Mouse (Mus musculus): ENCODE measurements around the gene AC131692.1. TPM values are rescaled to one million over a fixed set of nuclear protein-coding genes. Genes with fewer than 3 reads are reported as not detected.

The AC131692.1 gene
- polyA plus RNA-seq (2014; fragmentation: Nextera tagmentation; extraction: Ambion mirVana), result 0.70 TPM in 1 of 2 replicates, not detected in the other

DNA sequence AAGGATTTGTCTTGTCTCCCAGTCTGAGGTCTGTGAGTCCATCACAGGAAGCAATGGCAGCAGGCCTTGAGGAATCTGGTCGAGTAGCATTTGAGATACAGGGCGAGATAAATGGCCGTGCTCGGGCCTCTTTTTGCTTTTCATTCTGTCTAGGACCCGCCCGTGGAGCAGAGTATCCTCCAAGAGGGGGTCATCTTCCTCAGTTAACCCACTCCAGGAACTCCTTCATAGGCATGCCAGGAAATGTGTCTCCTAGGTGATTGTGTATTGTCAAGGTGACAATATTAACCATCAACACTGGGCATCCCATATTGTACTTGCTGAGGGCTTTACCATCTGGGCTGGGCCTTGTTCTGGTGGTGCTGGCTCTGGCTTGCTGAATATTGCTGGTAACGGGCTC is at the start of gene AC131692.1:
Gene AC131692.1 (plus strand): TSS at position 301 of the 400 bp plus-strand sequence.
- DNase-seq (ENCODE audit: low spot score) (no peak), ATAC-seq (ENCODE audit: insufficient number of reproducible peaks, low FRiP score, low TSS enrichment, low read depth) (no peak)
- no peaks in the 10 kb centered on the region for H3K27me3 ChIP-seq (ENCODE audit: control insufficient read depth, insufficient read depth, low read length)
- H3K4me1 ChIP-seq (ENCODE audit: control insufficient read depth, insufficient read depth, low read length), result no peaks in the 10 kb centered on the region
- WGBS, result 94% methylated on average over 7 of the region's 7 CpGs
- H3K4me2 ChIP-seq (ENCODE audit: low read depth, severe bottlenecking), result no peak within 1 kb of the TSS
- H3K9ac ChIP-seq (ENCODE audit: low read length), result peak within 1 kb of the TSS; percentile 17; the same call in 1 of the 2 replicates
- H3K27ac ChIP-seq (replicated peaks; ENCODE audit: low read depth, low read length), result no peak within 1 kb of the TSS
- H3K36me3 ChIP-seq (ENCODE audit: control insufficient read depth, insufficient read depth, low read length), result peaks cover 25% of the 10 kb centered on the region
- H3K4me3 ChIP-seq (ENCODE audit: low read depth, low read length), result no peak within 1 kb of the TSS
- H3K9me3 ChIP-seq (ENCODE audit: control insufficient read depth, low read length), result no peaks in the 10 kb centered on the region

DNA sequence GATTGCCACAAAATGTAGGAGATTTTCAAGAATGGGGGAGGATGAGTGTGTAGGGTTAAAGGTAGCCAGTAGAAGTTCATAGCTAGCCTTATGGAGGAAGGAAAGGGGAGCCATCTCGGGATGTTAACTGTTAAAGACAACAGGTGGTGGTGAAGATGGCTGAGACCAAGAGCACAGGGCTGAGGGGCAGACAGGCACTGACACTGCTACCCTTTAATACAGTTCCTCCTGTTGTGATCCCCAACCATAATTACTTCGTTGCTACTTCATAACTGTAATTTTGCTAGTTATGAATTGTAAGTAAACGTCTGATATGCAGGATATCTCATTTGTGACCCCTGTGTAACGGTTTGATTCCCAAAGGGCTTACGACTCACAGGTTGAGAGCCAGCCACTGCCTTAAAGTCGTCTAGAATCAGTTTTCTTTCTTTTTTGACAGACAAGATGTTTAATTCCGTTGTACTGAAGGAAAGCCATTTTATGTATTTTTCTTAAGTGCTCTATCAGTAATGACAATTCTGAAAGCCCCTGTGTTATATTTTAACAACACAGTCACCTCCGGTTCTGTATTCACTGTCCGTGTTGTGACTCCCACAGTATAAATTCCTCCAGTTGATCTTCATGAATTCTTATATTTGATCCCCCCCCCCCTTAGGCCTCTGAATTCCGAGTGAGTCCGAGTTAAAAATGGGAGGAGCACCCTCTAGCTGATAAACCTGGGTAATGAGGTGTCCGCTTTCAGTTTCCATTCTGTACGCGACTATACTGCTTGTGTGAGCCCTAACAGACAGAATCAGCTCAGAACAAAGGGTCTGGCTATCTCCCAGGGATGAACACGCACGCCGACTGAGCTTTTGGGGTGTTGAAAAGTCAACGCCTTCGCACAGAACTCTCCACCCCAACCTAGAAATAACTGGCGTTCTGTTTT is 48.6 kb upstream of the AC131692.1 start:
- ATAC-seq (ENCODE audit: insufficient number of reproducible peaks, low FRiP score, low TSS enrichment, low read depth), result no peak; the same call in 1 of the 2 replicates
- DNase-seq (ENCODE audit: low spot score), result no peak
- WGBS, result 23% methylated on average over 20 of the region's 20 CpGs

DNA sequence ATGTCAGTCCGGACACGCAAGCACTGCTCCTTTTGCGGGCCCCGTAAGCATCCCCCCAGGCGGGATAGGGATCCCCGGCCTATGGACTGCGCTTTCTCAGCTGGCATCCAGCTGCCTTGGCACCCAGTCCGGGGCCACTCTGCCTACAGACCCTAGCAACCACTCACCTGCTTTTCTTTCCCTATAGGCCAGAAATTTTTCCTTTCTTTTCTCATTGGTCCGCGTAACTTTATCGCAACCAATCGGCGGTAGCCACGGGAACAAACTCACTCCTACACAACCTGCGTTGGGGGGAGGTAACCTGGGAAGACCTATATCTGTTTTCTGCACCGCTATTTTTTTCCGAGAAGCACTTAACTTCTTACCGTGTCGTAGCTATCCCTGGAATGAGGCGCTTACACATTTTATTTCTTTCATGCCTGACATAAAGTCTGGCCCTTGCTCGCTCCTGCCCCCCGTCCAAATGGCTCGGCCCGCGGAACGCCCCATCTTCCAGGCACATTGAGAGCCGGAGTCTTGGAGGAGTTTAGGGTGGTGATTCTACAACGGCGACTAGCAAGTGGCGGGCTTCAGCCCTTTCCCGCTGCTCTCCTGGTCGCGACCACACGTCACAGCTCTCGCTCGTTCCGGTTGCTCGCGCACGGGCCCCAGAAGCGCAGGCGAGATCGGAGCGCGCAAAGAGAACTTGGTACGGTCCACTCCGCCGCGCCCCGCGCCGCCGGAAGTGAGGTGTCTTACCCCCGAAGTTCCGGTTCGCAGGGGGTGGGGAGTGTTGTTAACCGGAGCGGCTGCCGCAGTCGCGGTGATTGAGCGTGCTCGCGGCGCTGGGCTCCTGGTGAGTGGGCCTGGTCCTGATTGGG is 47.7 kb upstream of the AC131692.1 start, which contains the start of gene Syvn1:
Gene Syvn1 (plus strand): TSS at position 283 of the 860 bp plus-strand sequence.
- H3K27me3 ChIP-seq (ENCODE audit: control insufficient read depth, insufficient read depth, low read length), result no peaks in the 10 kb centered on the region
- H3K9me3 ChIP-seq (ENCODE audit: control insufficient read depth, low read length), result no peaks in the 10 kb centered on the region
- H3K4me1 ChIP-seq (ENCODE audit: control insufficient read depth, insufficient read depth, low read length), result peaks cover 8% of the 10 kb centered on the region
- under 1% methylated on average over 65 of the region's 65 CpGs for WGBS
- DNase-seq (ENCODE audit: low spot score), result peak; percentile 92
- peak within 1 kb of the TSS; percentile 97 for H3K27ac ChIP-seq (replicated peaks; ENCODE audit: low read depth, low read length)
- peak within 1 kb of the TSS; percentile 96 for H3K4me2 ChIP-seq (ENCODE audit: low read depth, severe bottlenecking)
- H3K4me3 ChIP-seq (ENCODE audit: low read depth, low read length), result peak within 1 kb of the TSS; percentile 93
- H3K36me3 ChIP-seq (ENCODE audit: control insufficient read depth, insufficient read depth, low read length), result peaks cover 24% of the 10 kb centered on the region
- peak within 1 kb of the TSS; percentile 92 for H3K9ac ChIP-seq (ENCODE audit: low read length)
- ATAC-seq (ENCODE audit: insufficient number of reproducible peaks, low FRiP score, low TSS enrichment, low read depth), result peak; percentile 89

More for the DNA sequence above, 48.6 kb upstream of the AC131692.1 start:
- peak overlapping the region; percentile 96 for H3K4me2 ChIP-seq (ENCODE audit: low read depth, severe bottlenecking)
- H3K9me3 ChIP-seq (ENCODE audit: control insufficient read depth, low read length), result no peaks in the 10 kb centered on the region
- peak overlapping the region; percentile 97 for H3K27ac ChIP-seq (replicated peaks; ENCODE audit: low read depth, low read length)
- H3K4me1 ChIP-seq (ENCODE audit: control insufficient read depth, insufficient read depth, low read length), result peaks cover 8% of the 10 kb centered on the region
- H3K36me3 ChIP-seq (ENCODE audit: control insufficient read depth, insufficient read depth, low read length), result peaks cover 17% of the 10 kb centered on the region
- H3K27me3 ChIP-seq (ENCODE audit: control insufficient read depth, insufficient read depth, low read length), result no peaks in the 10 kb centered on the region
- H3K4me3 ChIP-seq (ENCODE audit: low read depth, low read length), result peak overlapping the region; percentile 93
- peak overlapping the region; percentile 92 for H3K9ac ChIP-seq (ENCODE audit: low read length)

DNA sequence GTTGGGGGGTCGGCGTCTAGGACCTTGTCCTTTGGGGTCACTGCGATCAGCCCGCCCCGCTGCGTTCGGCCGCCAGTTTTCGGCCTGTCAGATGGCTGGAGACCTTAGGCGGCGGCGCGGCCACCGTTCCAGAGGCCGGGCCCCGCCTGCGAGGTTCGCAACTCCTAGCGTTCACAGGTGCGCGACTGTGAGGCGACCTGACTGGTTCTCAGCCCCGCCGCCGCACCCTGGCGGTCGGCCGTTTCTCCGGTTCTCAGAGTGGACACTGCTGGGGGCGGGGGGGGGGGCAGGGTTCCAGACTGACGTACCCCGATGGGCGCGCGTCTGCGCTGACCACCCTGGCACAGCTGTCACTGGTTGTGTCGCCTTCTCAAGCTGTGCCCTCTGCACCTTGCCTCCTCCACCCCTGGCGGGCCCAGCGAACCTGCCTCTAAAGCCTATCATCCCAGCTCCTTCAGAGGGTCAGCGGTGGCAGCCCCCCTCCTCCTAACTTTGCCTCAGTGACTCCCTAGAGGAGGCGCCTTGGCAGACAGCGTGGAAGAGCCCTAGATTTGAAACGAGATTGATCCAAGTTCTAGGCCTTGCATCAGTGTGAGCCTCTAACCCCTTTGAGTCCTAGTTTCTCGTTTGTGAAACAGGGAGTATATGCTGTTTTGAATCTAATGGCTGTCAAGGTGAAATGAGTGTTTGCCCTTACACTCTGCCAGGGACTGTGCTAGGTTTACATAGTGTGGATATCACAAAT is 46.9 kb upstream of the AC131692.1 start:
- H3K9ac ChIP-seq (ENCODE audit: low read length), result peak overlapping the region; percentile 92
- H3K27ac ChIP-seq (replicated peaks; ENCODE audit: low read depth, low read length), result peak overlapping the region; percentile 97
- peak; percentile 13; the same call in 1 of the 2 replicates for ATAC-seq (ENCODE audit: insufficient number of reproducible peaks, low FRiP score, low TSS enrichment, low read depth)
- WGBS, result 2% methylated on average over 44 of the region's 44 CpGs
- DNase-seq (ENCODE audit: low spot score), result no peak
- H3K9me3 ChIP-seq (ENCODE audit: control insufficient read depth, low read length), result no peaks in the 10 kb centered on the region
- peaks cover 24% of the 10 kb centered on the region for H3K36me3 ChIP-seq (ENCODE audit: control insufficient read depth, insufficient read depth, low read length)
- H3K4me1 ChIP-seq (ENCODE audit: control insufficient read depth, insufficient read depth, low read length), result peaks cover 8% of the 10 kb centered on the region
- H3K4me2 ChIP-seq (ENCODE audit: low read depth, severe bottlenecking), result peak overlapping the region; percentile 96
- H3K4me3 ChIP-seq (ENCODE audit: low read depth, low read length), result peak overlapping the region; percentile 93
- H3K27me3 ChIP-seq (ENCODE audit: control insufficient read depth, insufficient read depth, low read length), result no peaks in the 10 kb centered on the region

DNA sequence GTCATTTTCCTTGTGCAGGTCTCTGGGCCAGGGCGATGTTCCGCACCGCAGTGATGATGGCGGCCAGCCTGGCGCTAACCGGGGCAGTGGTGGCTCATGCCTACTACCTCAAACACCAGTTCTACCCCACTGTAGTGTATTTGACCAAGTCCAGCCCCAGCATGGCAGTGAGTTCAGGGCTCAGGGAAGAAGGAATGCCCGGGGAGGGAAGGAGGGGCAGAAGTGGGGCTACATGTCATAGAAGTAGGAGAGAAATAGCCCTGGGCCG is 46.4 kb upstream of the AC131692.1 start:
- Histone ChIP-seq H3K4me1 (ENCODE audit: control insufficient read depth, insufficient read depth, low read length) (peaks cover 8% of the 10 kb centered on the region), H3K4me3 (ENCODE audit: low read depth, low read length) (peak overlapping the region; percentile 93), H3K9ac (ENCODE audit: low read length) (peak overlapping the region; percentile 92; the same call in 1 of the 2 replicates), H3K9me3 (ENCODE audit: control insufficient read depth, low read length) (no peaks in the 10 kb centered on the region), H3K27me3 (ENCODE audit: control insufficient read depth, insufficient read depth, low read length) (no peaks in the 10 kb centered on the region), H3K36me3 (ENCODE audit: control insufficient read depth, insufficient read depth, low read length) (peaks cover 25% of the 10 kb centered on the region), H3K27ac (replicated peaks; ENCODE audit: low read depth, low read length) (no peak overlapping the region), H3K4me2 (ENCODE audit: low read depth, severe bottlenecking) (peak overlapping the region; percentile 96)
- no peak for ATAC-seq (ENCODE audit: insufficient number of reproducible peaks, low FRiP score, low TSS enrichment, low read depth)
- WGBS, result 92% methylated on average over 8 of the region's 8 CpGs
- DNase-seq (ENCODE audit: low spot score), result no peak

DNA sequence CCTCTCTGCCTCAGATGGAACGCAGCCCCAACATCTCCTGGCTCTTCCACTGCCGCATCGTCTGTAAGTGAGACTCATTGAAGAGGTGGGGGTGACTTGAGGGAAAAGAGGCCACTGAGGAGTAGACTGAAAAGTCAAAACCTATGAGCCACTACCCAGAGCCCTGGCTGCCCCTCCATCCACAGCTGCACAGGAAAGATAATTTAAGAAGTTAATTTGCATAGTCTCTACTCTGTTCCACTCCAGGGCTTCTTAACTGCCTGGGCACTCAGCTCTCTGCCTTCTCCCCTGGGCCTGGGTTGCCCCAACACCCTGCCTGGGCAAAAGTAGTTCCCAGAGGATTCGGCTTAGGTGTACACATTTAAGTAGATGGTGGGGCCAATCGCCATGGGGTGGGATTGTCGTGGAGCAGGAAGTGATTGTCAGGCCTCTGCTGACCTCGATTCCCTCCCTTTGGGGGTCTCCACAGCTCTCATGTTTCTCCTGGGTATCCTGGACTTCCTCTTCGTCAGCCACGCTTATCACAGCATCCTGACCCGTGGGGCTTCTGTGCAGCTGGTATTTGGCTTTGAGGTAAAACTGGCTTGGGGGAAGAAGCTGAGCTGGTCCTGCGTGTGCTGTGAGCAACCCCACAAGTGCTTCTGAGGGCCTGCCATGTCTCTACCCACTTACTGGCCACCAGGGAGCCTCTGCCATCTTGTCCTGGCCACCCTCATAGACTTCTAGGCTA is 45.4 kb upstream of the AC131692.1 start:
- Histone ChIP-seq H3K27ac (replicated peaks; ENCODE audit: low read depth, low read length) (no peak overlapping the region), H3K9ac (ENCODE audit: low read length) (no peak overlapping the region), H3K4me3 (ENCODE audit: low read depth, low read length) (no peak overlapping the region), H3K27me3 (ENCODE audit: control insufficient read depth, insufficient read depth, low read length) (no peaks in the 10 kb centered on the region), H3K4me1 (ENCODE audit: control insufficient read depth, insufficient read depth, low read length) (peaks cover 8% of the 10 kb centered on the region), H3K9me3 (ENCODE audit: control insufficient read depth, low read length) (no peaks in the 10 kb centered on the region), H3K4me2 (ENCODE audit: low read depth, severe bottlenecking) (no peak overlapping the region), H3K36me3 (ENCODE audit: control insufficient read depth, insufficient read depth, low read length) (peaks cover 30% of the 10 kb centered on the region)
- ATAC-seq (ENCODE audit: insufficient number of reproducible peaks, low FRiP score, low TSS enrichment, low read depth) (no peak), DNase-seq (ENCODE audit: low spot score) (no peak)
- 86% methylated on average over 11 of the region's 11 CpGs for WGBS

DNA sequence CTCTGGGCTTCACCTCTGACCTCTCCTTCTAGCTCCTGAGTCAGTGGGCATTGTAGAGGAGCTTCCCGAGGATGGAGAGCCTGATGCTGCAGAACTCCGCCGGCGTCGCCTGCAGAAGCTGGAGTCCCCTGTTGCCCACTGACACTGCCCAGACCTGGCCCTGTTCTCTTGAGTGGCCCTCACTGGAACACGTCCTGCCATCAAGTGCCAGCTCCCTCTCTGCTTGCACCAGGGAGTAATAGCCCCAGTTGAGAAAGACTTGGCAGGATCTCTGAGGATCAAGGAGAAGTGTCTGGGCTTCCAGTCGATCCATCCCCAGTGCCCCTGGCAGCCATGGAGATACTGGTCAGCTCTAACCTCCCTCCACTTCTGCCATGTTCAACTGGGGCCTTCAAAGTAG is 41.7 kb upstream of the AC131692.1 start:
- Histone ChIP-seq H3K27me3 (ENCODE audit: control insufficient read depth, insufficient read depth, low read length) (no peaks in the 10 kb centered on the region), H3K9ac (ENCODE audit: low read length) (no peak overlapping the region), H3K27ac (replicated peaks; ENCODE audit: low read depth, low read length) (no peak overlapping the region), H3K4me2 (ENCODE audit: low read depth, severe bottlenecking) (no peak overlapping the region), H3K4me1 (ENCODE audit: control insufficient read depth, insufficient read depth, low read length) (peaks cover 9% of the 10 kb centered on the region), H3K4me3 (ENCODE audit: low read depth, low read length) (no peak overlapping the region), H3K9me3 (ENCODE audit: control insufficient read depth, low read length) (no peaks in the 10 kb centered on the region), H3K36me3 (ENCODE audit: control insufficient read depth, insufficient read depth, low read length) (peaks cover 32% of the 10 kb centered on the region)
- DNase-seq (ENCODE audit: low spot score) (no peak), ATAC-seq (ENCODE audit: insufficient number of reproducible peaks, low FRiP score, low TSS enrichment, low read depth) (no peak)
- 91% methylated on average over 7 of the region's 7 CpGs for WGBS
